Mouse (Mus musculus) mature B cell (primary cell): ENCODE results near the gene Prickle2.

ENCODE experiments used
- in situ Hi-C: fragments of 300-500 bp; cut with MboI; formaldehyde crosslinking; loops from 2 replicates; pipeline ENCODE4 v1.14.3; 2019

Prickle2 gene

DNA sequence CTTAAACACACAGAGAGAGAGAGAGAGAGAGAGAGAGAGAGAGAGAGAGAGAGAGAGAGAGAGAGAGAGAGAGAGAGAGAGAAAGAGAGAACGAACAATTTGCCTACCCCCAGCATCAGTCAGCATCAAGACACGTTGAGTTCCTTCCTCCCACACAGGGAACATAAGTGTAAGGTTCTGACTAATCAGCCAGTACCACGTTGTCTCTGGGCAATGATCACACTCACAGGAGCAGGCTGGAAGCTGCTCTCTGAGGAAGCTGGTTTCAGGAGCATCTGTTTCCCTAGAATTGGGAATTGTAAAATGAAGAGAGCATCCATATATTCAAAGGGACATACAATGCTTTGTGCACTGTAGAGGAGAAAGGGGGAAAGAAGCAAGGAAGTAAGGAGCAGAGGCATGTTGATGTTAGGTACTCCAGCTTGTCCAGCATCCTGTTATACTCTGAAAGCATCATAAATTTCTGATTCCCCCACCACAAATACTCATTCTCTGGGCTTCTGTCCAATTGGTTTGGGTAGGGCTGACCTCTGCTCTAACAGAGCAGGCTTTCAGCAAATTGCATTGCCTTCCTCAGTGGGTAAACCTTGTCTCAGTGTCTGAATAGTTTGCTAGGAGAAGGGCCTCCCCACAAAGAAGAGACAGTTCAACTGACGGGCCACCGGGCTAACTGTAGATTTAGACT lies 116.4 kb downstream of the Prickle2 start:
- in situ Hi-C loops = no loop called here

DNA sequence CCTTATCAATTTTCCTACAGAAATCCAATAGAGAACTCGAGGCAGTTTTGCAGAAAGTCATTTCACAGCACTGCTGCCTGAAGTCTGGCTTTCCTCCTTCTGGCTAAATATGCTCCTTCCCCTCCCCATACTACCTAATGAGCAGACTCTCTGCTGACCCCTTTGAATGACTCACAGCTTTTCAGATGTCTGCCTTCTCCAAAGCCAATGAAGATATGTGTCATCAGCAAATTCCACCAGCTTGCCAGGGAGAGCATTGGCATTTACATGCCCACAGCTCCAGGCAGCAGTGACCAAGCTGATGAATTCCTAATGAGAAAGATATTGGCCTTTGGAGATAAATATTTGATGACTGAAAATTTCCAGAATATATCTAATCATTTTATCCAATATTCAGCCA lies 121.9 kb downstream of the Prickle2 start:
- in situ Hi-C loops = no loop called here

GRCm38 (mm10) chr6:92575227-92575626 lies 130.7 kb downstream of the Prickle2 start:
- in situ Hi-C loops = no loop called here

- in situ Hi-C loops = no loop called here
Observed at GRCm38 (mm10) chr6:92572139-92572538, 133.8 kb downstream of the Prickle2 start.

GRCm38 (mm10) chr6:92570090-92570489 lies 135.9 kb downstream of the Prickle2 start:
- in situ Hi-C loops = no loop called here

- in situ Hi-C loops = no loop called here
Observed at GRCm38 (mm10) chr6:92569283-92569682, 136.7 kb downstream of the Prickle2 start.

GRCm38 (mm10) chr6:92559261-92559660 lies 146.7 kb downstream of the Prickle2 start:
- in situ Hi-C loops = no loop called here

DNA sequence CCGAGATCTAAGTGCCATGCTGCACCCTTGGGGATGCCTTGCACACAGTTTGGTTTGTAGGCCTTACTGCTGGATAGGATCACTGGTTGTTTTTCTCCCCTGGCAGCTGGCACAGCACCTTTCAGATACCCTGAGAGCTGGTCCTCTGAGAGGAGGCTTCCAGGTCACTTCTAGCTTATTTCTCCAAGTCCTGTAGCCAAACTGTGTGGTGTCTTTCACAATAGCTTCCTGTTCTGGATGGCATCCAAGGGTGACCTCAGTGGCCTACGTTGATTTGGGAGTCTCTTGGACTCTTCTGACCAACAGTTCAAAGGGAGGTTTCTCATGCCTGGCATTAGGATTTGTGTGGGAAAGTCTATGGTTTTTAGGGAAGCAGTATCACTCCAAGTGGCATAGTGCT lies 150.3 kb downstream of the Prickle2 start:
- in situ Hi-C loops = no loop called here

- in situ Hi-C loops = no loop called here
Observed at GRCm38 (mm10) chr6:92553086-92553485, 152.9 kb downstream of the Prickle2 start.

DNA sequence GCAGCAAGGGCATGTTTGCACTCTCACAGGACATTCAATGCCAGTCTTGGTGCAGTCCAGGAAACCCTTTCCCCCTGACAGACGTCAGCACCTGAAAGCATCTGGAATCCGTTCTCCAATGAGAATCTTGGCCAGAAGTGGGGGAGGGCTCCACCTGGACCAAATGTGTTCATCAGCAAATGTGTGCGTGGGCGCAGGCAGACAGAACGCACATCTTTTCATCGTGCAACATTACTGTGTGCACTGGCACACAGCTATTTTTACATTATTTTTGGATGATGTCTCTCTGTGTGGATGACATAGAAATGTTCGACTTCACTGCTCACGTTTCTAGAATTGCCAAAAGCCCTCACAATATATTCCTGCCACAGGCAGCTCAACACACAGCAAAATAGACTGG lies 156.7 kb downstream of the Prickle2 start:
- in situ Hi-C loops = no loop called here

DNA sequence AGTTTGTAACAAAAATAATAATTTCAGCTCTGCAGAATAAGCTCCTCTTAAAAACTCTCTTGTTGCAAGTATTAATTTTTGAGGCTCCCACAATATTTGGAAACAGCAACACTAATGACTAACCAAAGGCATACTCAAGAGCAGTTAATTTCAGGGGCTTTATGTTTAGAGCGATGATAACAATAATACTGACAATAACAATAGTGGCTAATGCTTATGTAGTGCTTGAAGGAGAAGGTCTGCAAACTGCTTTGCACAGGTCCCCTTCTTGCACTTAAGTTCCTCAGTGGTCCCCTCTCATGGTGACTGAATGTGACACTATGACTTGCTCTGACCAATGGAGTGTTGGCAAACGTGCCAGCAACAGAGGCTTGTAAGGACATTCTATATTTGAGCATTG lies 160.8 kb downstream of the Prickle2 start:
- in situ Hi-C loops = no loop called here

- in situ Hi-C loops = no loop called here
Observed at GRCm38 (mm10) chr6:92543825-92544224, 162.1 kb downstream of the Prickle2 start.

DNA sequence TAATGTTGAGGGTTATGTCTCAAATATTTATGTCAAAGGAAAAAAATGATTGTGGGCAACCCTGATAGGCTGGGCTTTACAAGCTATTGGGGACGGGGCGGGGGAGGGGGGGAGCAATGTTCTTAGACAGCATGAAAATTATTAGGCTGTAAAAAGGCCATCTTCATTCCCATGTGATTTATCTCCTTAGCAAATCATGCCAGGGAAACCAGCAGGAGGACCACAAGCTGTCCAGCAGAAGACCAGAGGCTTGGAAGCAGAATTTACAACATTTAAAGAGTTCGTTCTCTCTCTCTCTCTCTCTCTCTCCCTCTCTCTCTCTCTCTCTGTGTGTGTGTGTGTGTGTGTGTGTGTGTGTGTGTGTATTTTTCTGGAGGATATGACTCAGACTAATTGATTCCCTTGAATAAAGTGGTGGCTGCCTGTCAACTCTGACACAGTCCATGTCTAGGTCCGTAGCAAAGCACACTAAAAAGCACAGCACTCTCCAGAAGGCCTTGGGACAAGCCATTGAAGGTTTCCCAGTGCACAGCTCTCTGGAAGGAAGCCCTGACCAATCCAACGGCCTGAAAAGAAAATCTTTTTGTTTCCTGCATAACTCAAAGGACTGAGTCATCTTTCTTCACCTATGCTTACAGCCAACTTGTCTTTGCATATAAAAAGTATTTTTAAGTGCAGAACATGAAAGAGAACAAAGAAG lies 163.4 kb downstream of the Prickle2 start:
- in situ Hi-C loops = no loop called here

DNA sequence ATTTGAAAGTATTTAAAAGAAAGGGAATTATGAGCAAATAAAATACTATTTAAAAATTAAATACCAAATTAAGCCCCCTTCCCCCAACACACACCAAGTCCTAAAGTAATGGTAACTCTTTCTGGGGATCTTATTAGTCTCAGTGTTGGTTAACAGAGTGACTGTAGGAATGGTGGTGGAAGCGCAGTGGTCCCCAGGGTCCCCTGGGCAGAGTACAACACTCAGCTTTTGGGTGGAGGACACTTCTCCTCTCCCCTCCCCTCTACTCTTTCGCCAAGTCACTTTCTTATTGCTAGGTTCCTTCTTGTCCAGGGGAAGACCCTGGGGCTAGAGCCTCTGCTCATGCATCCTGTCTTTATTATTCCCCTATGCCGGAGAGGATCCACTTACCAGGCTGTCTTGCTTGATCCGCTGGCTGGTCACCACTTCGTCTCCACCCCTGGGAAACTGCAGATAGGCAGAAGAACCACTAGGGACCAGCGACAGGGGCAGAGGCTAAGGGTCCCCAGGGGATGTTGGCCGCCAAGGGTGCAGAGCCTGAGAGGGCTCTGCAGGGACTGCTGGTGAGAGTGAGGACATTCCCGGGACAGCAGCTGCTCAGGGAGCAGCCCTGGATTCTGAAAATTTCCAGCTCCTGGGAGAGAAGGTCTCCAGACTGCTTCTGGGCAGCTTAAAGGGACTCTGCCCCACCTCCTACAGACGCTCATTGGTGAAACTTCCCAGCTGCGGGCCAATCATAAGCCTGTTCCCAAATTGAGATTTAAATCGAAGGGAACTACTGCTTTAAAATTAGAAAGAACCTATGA lies 171.5 kb downstream of the Prickle2 start:
- in situ Hi-C loops = no loop called here

GRCm38 (mm10) chr6:92533306-92534063 lies 172.5 kb downstream of the Prickle2 start:
- in situ Hi-C loops = no loop called here

DNA sequence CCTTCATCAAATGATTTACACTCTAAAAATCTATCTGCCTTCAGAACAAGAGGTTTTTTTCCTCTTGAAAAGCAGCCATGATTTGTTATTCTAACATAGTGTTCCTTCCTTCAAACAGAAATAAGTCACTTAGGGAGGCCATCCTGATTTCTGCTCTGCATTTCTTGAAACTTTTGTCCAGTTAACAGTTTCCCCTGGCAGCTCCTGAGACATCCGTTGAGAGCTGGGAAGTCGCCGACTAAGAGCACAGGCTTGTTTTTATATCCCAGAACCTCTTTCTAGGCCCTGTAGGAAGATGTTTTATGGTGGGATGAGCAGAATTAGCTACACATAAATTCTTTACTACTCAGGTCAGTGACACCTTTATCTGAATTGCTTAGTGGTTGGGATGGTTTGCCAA lies 173.1 kb downstream of the Prickle2 start:
- in situ Hi-C loops = no loop called here

DNA sequence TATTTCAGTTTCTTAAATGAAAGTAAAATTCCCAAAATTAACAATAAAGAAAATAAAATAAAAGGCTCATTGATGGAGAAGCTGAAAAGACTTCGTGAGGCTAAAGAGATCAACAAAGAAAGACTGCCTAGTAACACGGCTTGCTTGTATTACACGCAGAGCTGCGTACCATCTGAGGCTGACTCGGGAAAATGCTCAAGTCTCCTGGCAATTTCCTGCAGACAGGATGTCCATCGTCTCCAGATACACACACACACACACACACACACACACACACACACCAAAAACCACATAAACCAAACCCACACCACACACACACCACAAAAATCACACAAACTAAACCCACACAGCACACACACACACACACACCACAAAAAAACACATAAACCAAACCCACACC lies 173.6 kb downstream of the Prickle2 start:
- in situ Hi-C loops = no loop called here

DNA sequence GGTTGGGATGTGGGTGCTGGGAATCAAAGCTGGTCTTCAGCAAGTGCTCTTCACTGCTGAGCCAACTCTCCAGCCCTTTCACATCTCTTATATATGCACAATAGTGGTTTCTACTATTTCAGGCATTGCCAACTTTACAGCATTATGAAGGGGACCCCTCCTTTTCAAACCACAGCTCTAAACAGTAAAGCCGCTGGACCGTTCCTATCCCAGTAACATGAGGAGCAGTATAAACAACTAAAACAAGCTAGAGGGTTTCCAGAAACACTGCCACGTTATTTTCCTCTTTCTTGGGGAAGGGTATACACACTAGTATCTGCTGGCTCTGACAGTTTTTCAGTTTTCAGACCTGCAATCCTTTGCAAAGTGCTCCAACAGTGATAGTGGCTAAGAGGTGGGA lies 179.7 kb downstream of the Prickle2 start:
- in situ Hi-C loops = no loop called here

GRCm38 (mm10) chr6:92525646-92526045 lies 180.3 kb downstream of the Prickle2 start:
- in situ Hi-C loops = no loop called here

GRCm38 (mm10) chr6:92521526-92522075 lies 184.4 kb downstream of the Prickle2 start:
- in situ Hi-C loops = no loop called here

- in situ Hi-C loops = no loop called here
Observed at GRCm38 (mm10) chr6:92520088-92520875, 185.7 kb downstream of the Prickle2 start.
